ENCODE assay signal across 19 mouse cellular contexts in genomic region chr4:54838111-54838510, GRCm38 (mm10).
A peak's percentile ranks its signal among the peaks of the same experiment; 100 is the strongest.
DNase-seq lines count a peak whose midpoint lies in the region; ATAC-seq and TF ChIP-seq lines count a peak whose summit lies in the region.
"Had no signal": no experiment of that assay in that cellular context is flagged by ENCODE, and none has a peak within 500 bp of the region (broad histone marks: within the 10 kb centered on the region; RNA-seq: fewer than 3 reads in every experiment).

No protein-coding gene starts in this region.

- no peak for TF ChIP-seq RAD21 in CH12.LX (IDR thresholded peaks at IDR 0.05; ENCODE audit: low read depth, low read length)

- TF ChIP-seq CTCF in CH12.LX (conservative IDR thresholded peaks at IDR 0.05 in 1 of 2, IDR thresholded peaks at IDR 0.05 in 1 of 2; ENCODE audit: low read depth in 2 of 2, low read length in 2 of 2), result no peak

- H3K9me3 ChIP-seq in kidney, embryonic 14.5 days (ENCODE audit: control insufficient read depth, low read length), result no peaks in the 10 kb centered on the region
- no peaks in the 10 kb centered on the region for H3K9me3 ChIP-seq in liver, embryonic 16.5 days (replicated peaks; ENCODE audit: control insufficient read depth, low read length)
- no peaks in the 10 kb centered on the region for H3K9me3 ChIP-seq in liver, embryonic 11.5 days (ENCODE audit: control insufficient read depth, low read length)
- peaks cover 30% of the 10 kb centered on the region for H3K9me3 ChIP-seq in CH12.LX (replicated peaks; ENCODE audit: low read length)
- H3K9me3 ChIP-seq in limb, embryonic 13.5 days, result no peaks in the 10 kb centered on the region
- H3K9me3 ChIP-seq: embryonic facial prominence, embryonic 10.5 days; embryonic facial prominence, embryonic 15.5 days; forebrain, embryonic 12.5 days; heart, embryonic 12.5 days; hindbrain, embryonic 15.5 days had no signal

- H3K4me2 ChIP-seq in kidney, embryonic 14.5 days (replicated peaks; ENCODE audit: low read depth, low read length), result no peak overlapping the region
- no peak overlapping the region for H3K4me2 ChIP-seq in liver, embryonic 16.5 days (ENCODE audit: low read depth, low read length)
- H3K4me2 ChIP-seq in liver, embryonic 11.5 days, result no peak overlapping the region
- no peak overlapping the region for H3K4me2 ChIP-seq in CH12.LX (ENCODE audit: insufficient read depth, low read depth, poor library complexity, severe bottlenecking)
- no peak overlapping the region for H3K4me2 ChIP-seq in limb, embryonic 13.5 days (replicated peaks)
- H3K4me2 ChIP-seq: embryonic facial prominence, embryonic 15.5 days; forebrain, embryonic 12.5 days; heart, embryonic 12.5 days; hindbrain, embryonic 15.5 days had no signal

- H3K4me1 ChIP-seq in kidney, embryonic 14.5 days (ENCODE audit: control insufficient read depth, insufficient read depth, low read length), result no peaks in the 10 kb centered on the region
- H3K4me1 ChIP-seq in liver, embryonic 16.5 days (ENCODE audit: control insufficient read depth, low read depth, low read length), result no peaks in the 10 kb centered on the region
- H3K4me1 ChIP-seq in liver, embryonic 11.5 days (replicated peaks; ENCODE audit: control insufficient read depth, insufficient read depth, low read length), result no peaks in the 10 kb centered on the region
- H3K4me1 ChIP-seq in CH12.LX (ENCODE audit: control insufficient read depth in 1 of 2, insufficient read depth in 2 of 2), result no peaks in the 10 kb centered on the region
- peaks cover 22% of the 10 kb centered on the region for H3K4me1 ChIP-seq in limb, embryonic 13.5 days

- H3K27ac ChIP-seq in kidney, embryonic 14.5 days (ENCODE audit: low read depth, low read length), result no peak overlapping the region
- no peak overlapping the region for H3K27ac ChIP-seq in liver, embryonic 16.5 days (ENCODE audit: low read length)
- no peak overlapping the region for H3K27ac ChIP-seq in liver, embryonic 11.5 days (ENCODE audit: low read depth, low read length)
- no peak overlapping the region for H3K27ac ChIP-seq in CH12.LX (ENCODE audit: insufficient read depth, low read depth)
- H3K27ac ChIP-seq in limb, embryonic 13.5 days, result peak overlapping the region; percentile 56; the same call in 1 of the 2 replicates
- H3K27ac ChIP-seq: embryonic facial prominence, embryonic 15.5 days; forebrain, embryonic 12.5 days; hindbrain, embryonic 15.5 days; macrophage had no signal

- H3K4me3 ChIP-seq in kidney, embryonic 14.5 days (ENCODE audit: low read length), result no peak overlapping the region
- H3K4me3 ChIP-seq in liver, embryonic 16.5 days (ENCODE audit: low read depth, low read length), result no peak overlapping the region
- H3K4me3 ChIP-seq in liver, embryonic 11.5 days (ENCODE audit: low read depth, low read length), result no peak overlapping the region
- no peak overlapping the region for H3K4me3 ChIP-seq in CH12.LX (replicated peaks in 1 of 3; ENCODE audit: low read depth in 2 of 3, low read length in 2 of 3, poor library complexity in 1 of 3)
- no peak overlapping the region for H3K4me3 ChIP-seq in limb, embryonic 13.5 days
- H3K4me3 ChIP-seq: embryonic facial prominence, embryonic 10.5 days; embryonic facial prominence, embryonic 15.5 days; forebrain, embryonic 12.5 days; heart, embryonic 12.5 days; hindbrain, embryonic 15.5 days had no signal

- ATAC-seq in kidney, embryonic 14.5 days (ENCODE audit: low FRiP score, low TSS enrichment), result no peak
- peak; percentile 50 for ATAC-seq in liver, embryonic 16.5 days (ENCODE audit: low read depth)
- ATAC-seq in liver, embryonic 11.5 days (replicated peaks; ENCODE audit: low FRiP score), result no peak
- ATAC-seq in limb, embryonic 13.5 days (ENCODE audit: low FRiP score, low read depth), result no peak
- ATAC-seq: inflammation-experienced regulatory T-cells, adult 6 months had no signal

- TF ChIP-seq POLR2A in CH12.LX (IDR thresholded peaks at IDR 0.05; ENCODE audit: low read depth, low read length), result no peak

- H3K27me3 ChIP-seq in kidney, embryonic 14.5 days (ENCODE audit: control insufficient read depth, insufficient read depth, low read length), result no peaks in the 10 kb centered on the region
- H3K27me3 ChIP-seq in liver, embryonic 16.5 days (ENCODE audit: control insufficient read depth, insufficient read depth, low read depth, low read length), result no peaks in the 10 kb centered on the region
- H3K27me3 ChIP-seq in liver, embryonic 11.5 days (replicated peaks; ENCODE audit: control insufficient read depth, insufficient read depth, low read length), result no peaks in the 10 kb centered on the region
- H3K27me3 ChIP-seq in CH12.LX (replicated peaks), result no peaks in the 10 kb centered on the region
- H3K27me3 ChIP-seq in limb, embryonic 13.5 days, result no peaks in the 10 kb centered on the region
- H3K27me3 ChIP-seq: embryonic facial prominence, embryonic 15.5 days; forebrain, embryonic 12.5 days; heart, embryonic 12.5 days; hindbrain, embryonic 15.5 days had no signal

- in situ Hi-C loops in CH12.LX (cut with MboI; ENCODE audit: low pct_ligation_motif_present, low pct_unique_long_range_greater_than_20kb, low sequenced_read_pairs), result no loop called here

- whole genome bisulfite sequencing in kidney, embryonic 14.5 days, result 34% methylated on average over 5 of the region's 5 CpGs
- WGBS in liver, embryonic 16.5 days (ENCODE audit: insufficient replicate concordance), result 29% methylated on average over 5 of the region's 5 CpGs
- WGBS in liver, embryonic 11.5 days, result 40% methylated on average over 5 of the region's 5 CpGs
- 41% methylated on average over 5 of the region's 5 CpGs for WGBS in limb, embryonic 13.5 days

- H3K36me3 ChIP-seq in kidney, embryonic 14.5 days (ENCODE audit: control insufficient read depth, insufficient read depth, low read length), result no peaks in the 10 kb centered on the region
- no peaks in the 10 kb centered on the region for H3K36me3 ChIP-seq in liver, embryonic 16.5 days (ENCODE audit: control insufficient read depth, insufficient read depth)
- H3K36me3 ChIP-seq in liver, embryonic 11.5 days (ENCODE audit: control insufficient read depth, insufficient read depth, low read length), result no peaks in the 10 kb centered on the region
- H3K36me3 ChIP-seq in CH12.LX (replicated peaks in 1 of 2; ENCODE audit: control insufficient read depth in 1 of 2, insufficient read depth in 1 of 2, low read length in 1 of 2), result no peaks in the 10 kb centered on the region
- no peaks in the 10 kb centered on the region for H3K36me3 ChIP-seq in limb, embryonic 13.5 days
- H3K36me3 ChIP-seq: embryonic facial prominence, embryonic 10.5 days; embryonic facial prominence, embryonic 15.5 days; forebrain, embryonic 12.5 days; heart, embryonic 12.5 days; hindbrain, embryonic 15.5 days had no signal

- H3K79me2 ChIP-seq in CH12.LX (replicated peaks; ENCODE audit: control insufficient read depth, extremely low read depth, insufficient read depth, poor library complexity, severe bottlenecking), result no peaks in the 10 kb centered on the region

- dilution Hi-C loops in CH12.LX (cut with MboI; ENCODE audit: extremely low pct_ligation_motif_present, extremely low pct_unique_long_range_greater_than_20kb, low sequenced_read_pairs), result no loop called here

- no peak for TF ChIP-seq EP300 in CH12.LX (IDR thresholded peaks at IDR 0.05; ENCODE audit: low read length)

- H3K9ac ChIP-seq in kidney, embryonic 14.5 days (ENCODE audit: low read depth, low read length), result no peak overlapping the region
- H3K9ac ChIP-seq in liver, embryonic 16.5 days (ENCODE audit: low read depth, low read length), result no peak overlapping the region
- no peak overlapping the region for H3K9ac ChIP-seq in liver, embryonic 11.5 days (ENCODE audit: low read depth, low read length)
- H3K9ac ChIP-seq in CH12.LX (ENCODE audit: insufficient read depth, low read depth), result no peak overlapping the region
- H3K9ac ChIP-seq in limb, embryonic 13.5 days, result no peak overlapping the region
- H3K9ac ChIP-seq: embryonic facial prominence, embryonic 15.5 days; forebrain, embryonic 12.5 days; heart, embryonic 12.5 days; hindbrain, embryonic 15.5 days had no signal

- DNase-seq in kidney, adult 11 months, result peak; percentile 15
- DNase-seq in liver, embryonic 11.5 days (ENCODE audit: low spot score), result no peak
- peak; percentile 6 for DNase-seq in CH12.LX (ENCODE audit: extremely low read depth)
- no peak for DNase-seq in right cerebral cortex, postnatal 25 days
- DNase-seq: adrenal gland, adult 8-10 months; gastrocnemius, postnatal 25 days; heart, postnatal 4 days; lung, adult 2 months; lung, postnatal 10 days had no signal

TF ChIP-seq in CH12.LX, 34 proteins besides CTCF, POLR2A, EP300 and RAD21:
- TF ChIP-seq IRF4 (IDR thresholded peaks at IDR 0.05; ENCODE audit: low read depth, low read length), result no peak
- no peak for TF ChIP-seq UBTF (IDR thresholded peaks at IDR 0.05; ENCODE audit: low read depth, low read length)
- no peak for TF ChIP-seq PAX5 (IDR thresholded peaks at IDR 0.05; ENCODE audit: low read length)
- TF ChIP-seq CHD1 (IDR thresholded peaks at IDR 0.05; ENCODE audit: low read depth, low read length), result no peak
- no peak for TF ChIP-seq NELFE (IDR thresholded peaks at IDR 0.05; ENCODE audit: low read depth, low read length)
- TF ChIP-seq ZNF384 (IDR thresholded peaks at IDR 0.05; ENCODE audit: low read depth, low read length), result no peak

Comparison
In these comparisons a context has a peak if more than half of its experiments do, and no peak if none do; other contexts are left out.
1. DNase-seq: peak in kidney, adult 11 months (single experiment) and CH12.LX (single experiment); none in liver, embryonic 11.5 days (single experiment) and right cerebral cortex, postnatal 25 days (single experiment).